Mouse (Mus musculus): ENCODE data around the gene Gm10720. TPM values are rescaled to one million over a fixed set of nuclear protein-coding genes. Genes with fewer than 3 reads are reported as not detected.
A peak's percentile ranks its signal among the peaks of the same experiment; 100 is the strongest.
"Not testable (repeated sequence)": the region's sequence is repeated elsewhere in the genome, so short reads cannot be mapped to it uniquely, and the experiment has no call there.

Gene Gm10720
- total RNA-seq (2021) = not detected
- long read RNA-seq, experiment 1 = 0 reads
- long read RNA-seq, experiment 2 = 0 reads

DNA sequence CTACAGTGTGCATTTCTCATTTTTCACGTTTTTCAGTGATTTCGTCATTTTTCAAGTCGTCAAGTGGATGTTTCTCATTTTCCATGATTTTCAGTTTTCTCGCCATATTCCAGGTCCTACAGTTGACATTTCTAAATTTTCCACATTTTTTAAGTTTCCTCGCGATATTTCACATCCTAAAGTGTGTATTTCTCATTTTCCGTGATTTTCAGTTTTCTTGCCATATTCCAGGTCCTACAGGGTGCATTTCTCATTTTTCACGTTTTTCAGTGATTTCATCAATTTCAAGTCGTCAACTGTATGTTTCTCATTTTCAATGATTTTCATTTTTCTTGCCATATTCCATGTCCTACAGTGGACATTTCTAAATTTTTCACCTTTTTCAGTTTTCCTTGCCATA lies at the start of gene Gm10720:
TSS of gene Gm10720 (plus strand) at position 301 of the 400 bp plus-strand sequence.
- DNase-seq (ENCODE audit: low spot score) = not testable (repeated sequence)

DNA sequence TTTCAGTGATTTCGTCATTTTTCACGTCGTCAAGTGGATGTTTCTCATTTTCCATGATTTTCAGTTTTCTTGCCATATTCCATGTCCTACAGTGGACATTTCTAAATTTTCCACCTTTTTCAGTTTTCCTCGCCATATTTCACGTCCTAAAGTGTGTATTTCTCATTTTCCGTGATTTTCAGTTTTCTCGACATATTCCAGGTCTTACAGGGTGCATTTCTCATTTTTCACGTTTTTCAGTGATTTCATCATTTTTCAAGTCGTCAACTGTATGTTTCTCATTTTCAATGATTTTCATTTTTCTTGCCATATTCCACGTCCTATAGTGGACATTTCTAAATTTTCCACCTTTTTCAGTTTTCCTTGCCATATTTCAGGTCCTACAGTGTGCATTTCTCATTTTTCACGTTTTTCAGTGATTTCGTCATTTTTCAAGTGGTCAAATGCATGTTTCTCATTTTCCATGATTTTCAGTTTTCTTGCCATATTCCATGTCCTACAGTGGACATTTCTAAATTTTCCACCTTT lies 14.9 kb upstream of the Gm10720 start, which contains the start of gene Gm10722:
TSS of gene Gm10722 (plus strand) at position 478 of the 528 bp plus-strand sequence.
- peak; percentile 1 for DNase-seq (ENCODE audit: low spot score)

DNA sequence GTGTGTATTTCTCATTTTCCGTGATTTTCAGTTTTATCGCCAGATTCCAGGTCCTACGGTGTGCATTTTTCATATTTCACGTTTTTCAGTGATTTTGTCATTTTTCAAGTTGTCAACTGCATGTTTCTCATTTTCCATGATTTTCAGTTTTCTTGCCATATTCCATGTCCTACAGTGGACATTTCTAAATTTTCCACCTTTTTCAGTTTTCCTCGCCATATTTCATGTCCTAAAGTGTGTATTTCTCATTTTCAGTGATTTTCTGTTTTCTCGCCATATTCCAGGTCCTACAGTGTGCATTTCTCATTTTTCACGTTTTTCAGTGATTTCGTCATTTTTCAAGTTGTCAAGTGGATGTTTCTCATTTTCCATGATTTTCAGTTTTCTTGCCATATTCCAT lies 14.4 kb upstream of the Gm10720 start:
- peak; percentile 26 for DNase-seq (ENCODE audit: low spot score)

DNA sequence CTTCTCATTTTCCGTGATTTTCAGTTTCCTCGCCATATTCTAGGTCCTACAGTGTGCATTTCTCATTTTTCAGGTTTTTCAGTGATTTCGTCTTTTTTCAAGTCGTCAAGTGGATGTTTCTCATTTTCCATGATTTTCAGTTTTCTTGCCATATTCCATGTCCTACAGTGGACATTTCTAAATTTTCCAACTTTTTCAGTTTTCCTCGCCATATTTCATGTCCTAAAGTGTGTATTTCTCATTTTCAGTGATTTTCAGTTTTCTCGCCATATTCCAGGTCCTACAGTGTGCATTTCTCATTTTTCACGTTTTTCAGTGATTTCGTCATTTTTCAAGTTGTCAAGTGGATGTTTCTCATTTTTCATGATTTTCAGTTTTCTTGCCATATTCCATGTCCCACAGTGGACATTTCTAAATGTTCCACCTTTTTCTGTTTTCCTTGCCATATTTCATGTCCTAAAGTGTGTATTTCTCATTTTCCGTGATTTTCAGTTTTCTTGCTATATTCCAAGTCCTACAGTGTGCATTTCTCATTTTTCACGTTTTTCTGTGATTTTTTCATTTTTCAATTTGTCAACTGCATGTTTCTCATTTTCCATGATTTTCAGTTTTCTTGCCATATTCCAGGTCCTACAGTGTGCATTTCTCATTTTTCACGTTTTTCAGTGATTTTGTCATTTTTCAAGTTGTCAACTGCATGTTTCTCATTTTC lies 13.3 kb upstream of the Gm10720 start:
- peak; percentile 100 for DNase-seq (ENCODE audit: low spot score)

DNA sequence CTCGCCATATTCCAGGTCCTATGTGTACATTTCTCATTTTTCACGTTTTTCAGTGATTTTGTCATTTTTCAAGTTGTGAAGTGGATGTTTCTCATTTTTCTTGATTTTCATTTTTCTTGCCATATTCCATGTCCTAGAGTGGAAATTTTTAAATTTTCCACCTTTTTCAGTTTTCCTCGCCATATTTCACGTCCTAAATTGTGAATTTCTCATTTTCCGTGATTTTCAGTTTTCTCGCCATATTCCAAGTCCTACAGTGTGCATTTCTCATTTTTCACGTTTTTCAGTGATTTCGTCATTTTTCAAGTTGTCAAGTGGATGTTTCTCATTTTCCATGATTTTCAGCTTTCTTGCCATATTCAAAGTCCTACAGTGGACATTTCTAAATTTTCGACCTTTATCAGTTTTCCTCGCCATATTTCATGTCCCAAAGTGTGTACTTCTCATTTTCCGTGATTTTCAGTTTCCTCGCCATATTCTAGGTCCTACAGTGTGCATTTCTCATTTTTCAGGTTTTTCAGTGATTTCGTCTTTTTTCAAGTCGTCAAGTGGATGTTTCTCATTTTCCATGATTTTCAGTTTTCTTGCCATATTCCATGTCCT lies 12.6 kb upstream of the Gm10720 start, which contains the start of gene Gm11168:
TSS of gene Gm11168 (plus strand) at position 553 of the 603 bp plus-strand sequence.
- DNase-seq (ENCODE audit: low spot score) = not testable (repeated sequence)

DNA sequence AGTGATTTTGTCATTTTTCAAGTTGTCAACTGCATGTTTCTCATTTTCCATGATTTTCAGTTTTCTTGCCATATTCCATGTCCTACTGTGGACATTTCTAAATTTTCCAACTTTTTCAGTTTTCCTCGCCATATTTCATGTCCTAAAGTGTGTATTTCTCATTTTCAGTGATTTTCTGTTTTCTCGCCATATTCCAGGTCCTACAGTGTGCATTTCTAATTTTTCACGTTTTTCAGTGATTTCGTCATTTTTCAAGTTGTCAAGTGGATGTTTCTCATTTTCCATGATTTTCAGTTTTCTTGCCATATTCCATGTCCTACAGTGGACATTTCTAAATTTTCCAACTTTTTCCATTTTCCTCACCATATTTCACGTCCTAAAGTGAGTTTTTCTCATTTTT lies 9.3 kb upstream of the Gm10720 start:
- not testable (repeated sequence) for DNase-seq (ENCODE audit: low spot score)

DNA sequence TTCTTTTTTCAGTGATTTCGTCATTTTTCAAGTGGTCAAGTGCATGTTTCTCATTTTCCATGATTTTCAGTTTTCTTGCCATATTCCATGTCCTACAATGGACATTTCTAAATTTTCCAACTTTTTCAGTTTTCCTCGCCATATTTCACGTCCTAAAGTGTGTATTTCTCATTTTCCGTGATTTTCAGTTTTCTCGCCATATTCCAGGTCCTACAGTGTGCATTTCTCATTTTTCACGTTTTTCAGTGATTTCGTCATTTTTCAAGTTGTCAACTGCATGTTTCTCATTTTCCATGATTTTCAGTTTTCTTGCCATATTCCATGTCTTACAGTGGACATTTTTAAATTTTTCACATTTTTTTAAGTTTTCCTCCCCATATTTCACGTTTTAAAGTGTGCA lies 8.8 kb upstream of the Gm10720 start:
- DNase-seq (ENCODE audit: low spot score) = peak; percentile 95

DNA sequence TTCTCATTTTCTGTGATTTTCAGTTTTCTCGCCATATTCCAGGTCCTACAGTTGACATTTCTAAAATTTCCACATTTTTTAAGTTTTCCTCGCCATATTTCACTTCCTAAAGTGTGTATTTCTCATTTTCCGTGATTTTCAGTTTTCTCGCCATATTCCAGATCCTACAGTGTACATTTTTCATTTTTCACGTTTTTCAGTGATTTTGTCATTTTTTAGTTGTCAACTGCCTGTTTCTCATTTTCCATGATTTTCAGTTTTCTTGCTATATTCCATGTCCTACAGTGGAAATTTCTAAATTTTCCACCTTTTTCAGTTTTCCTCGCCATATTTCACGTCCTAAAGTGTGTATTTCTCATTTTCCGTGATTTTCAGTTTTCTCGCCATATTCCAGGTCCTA lies 8.2 kb upstream of the Gm10720 start:
- DNase-seq (ENCODE audit: low spot score) = not testable (repeated sequence)

DNA sequence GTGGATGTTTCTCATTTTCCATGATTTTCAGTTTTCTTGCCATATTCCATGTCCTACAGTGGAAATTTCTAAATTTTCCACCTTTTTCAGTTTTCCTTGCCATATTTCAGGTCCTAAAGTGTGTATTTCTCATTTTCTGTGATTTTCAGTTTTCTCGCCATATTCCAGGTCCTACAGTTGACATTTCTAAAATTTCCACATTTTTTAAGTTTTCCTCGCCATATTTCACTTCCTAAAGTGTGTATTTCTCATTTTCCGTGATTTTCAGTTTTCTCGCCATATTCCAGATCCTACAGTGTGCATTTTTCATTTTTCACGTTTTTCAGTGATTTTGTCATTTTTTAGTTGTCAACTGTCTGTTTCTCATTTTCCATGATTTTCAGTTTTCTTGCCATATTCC lies 6.1 kb upstream of the Gm10720 start:
- not testable (repeated sequence) for DNase-seq (ENCODE audit: low spot score)

DNA sequence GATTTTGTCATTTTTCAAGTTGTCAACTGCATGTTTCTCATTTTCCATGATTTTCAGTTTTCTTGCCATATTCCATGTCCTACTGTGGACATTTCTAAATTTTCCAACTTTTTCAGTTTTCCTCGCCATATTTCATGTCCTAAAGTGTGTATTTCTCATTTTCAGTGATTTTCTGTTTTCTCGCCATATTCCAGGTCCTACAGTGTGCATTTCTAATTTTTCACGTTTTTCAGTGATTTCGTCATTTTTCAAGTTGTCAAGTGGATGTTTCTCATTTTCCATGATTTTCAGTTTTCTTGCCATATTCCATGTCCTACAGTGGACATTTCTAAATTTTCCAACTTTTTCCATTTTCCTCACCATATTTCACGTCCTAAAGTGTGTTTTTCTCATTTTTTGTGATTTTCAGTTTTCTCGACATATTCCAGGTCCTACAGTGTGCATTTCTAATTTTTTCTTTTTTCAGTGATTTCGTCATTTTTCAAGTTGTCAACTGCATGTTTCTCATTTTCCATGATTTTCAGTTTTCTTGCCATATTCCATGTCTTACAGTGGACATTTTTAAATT lies 3.3 kb upstream of the Gm10720 start:
- DNase-seq (ENCODE audit: low spot score) = not testable (repeated sequence)

DNA sequence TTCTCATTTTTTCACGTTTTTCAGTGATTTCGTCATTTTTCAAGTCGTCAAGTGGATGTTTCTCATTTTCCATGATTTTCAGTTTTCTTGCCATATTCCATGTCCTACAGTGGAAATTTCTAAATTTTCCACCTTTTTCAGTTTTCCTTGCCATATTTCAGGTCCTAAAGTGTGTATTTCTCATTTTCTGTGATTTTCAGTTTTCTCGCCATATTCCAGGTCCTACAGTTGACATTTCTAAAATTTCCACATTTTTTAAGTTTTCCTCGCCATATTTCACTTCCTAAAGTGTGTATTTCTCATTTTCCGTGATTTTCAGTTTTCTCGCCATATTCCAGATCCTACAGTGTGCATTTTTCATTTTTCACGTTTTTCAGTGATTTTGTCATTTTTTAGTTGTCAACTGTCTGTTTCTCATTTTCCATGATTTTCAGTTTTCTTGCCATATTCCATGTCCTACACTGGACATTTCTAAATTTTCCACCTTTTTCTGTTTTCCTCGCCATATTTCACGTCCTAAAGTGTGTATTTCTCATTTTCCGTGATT lies 2.6 kb upstream of the Gm10720 start, which contains the start of gene Gm10721:
TSS of gene Gm10721 (plus strand) at position 408 of the 547 bp plus-strand sequence.
- not testable (repeated sequence) for DNase-seq (ENCODE audit: low spot score)

DNA sequence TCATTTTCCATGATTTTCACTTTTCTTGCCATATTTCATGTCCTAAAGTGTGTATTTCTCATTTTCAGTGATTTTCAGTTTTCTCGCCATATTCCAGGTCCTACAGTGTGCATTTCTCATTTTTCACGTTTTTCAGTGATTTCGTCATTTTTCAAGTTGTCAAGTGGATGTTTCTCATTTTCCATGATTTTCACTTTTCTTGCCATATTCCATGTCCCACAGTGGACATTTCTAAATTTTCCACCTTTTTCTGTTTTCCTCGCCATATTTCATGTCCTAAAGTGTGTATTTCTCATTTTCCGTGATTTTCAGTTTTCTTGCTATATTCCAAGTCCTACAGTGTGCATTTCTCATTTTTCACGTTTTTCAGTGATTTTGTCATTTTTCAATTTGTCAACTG lies 442 bp downstream of the Gm10720 start:
- peak; percentile 1 for DNase-seq (ENCODE audit: low spot score)

DNA sequence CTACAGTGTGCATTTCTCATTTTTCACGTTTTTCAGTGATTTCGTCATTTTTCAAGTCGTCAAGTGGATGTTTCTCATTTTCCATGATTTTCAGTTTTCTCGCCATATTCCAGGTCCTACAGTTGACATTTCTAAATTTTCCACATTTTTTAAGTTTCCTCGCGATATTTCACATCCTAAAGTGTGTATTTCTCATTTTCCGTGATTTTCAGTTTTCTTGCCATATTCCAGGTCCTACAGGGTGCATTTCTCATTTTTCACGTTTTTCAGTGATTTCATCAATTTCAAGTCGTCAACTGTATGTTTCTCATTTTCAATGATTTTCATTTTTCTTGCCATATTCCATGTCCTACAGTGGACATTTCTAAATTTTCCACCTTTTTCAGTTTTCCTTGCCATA lies 1.7 kb downstream of the Gm10720 start, which contains the start of gene Gm10719:
TSS of gene Gm10719 (plus strand) at position 301 of the 400 bp plus-strand sequence.
- not testable (repeated sequence) for DNase-seq (ENCODE audit: low spot score)

DNA sequence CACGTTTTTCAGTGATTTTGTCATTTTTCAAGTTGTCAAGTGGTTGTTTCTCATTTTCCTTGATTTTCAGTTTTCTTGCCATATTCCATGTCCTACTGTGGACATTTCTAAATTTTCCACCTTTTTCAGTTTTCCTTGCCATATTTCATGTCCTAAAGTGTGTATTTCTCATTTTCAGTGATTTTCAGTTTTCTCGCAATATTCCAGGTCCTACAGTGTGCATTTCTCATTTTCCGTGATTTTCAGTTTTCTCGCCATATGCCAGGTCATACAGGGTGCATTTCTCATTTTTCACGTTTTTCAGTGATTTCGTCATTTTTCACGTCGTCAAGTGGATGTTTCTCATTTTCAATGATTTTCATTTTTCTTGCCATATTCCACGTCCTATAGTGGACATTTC lies 3.5 kb downstream of the Gm10720 start:
- not testable (repeated sequence) for DNase-seq (ENCODE audit: low spot score)

DNA sequence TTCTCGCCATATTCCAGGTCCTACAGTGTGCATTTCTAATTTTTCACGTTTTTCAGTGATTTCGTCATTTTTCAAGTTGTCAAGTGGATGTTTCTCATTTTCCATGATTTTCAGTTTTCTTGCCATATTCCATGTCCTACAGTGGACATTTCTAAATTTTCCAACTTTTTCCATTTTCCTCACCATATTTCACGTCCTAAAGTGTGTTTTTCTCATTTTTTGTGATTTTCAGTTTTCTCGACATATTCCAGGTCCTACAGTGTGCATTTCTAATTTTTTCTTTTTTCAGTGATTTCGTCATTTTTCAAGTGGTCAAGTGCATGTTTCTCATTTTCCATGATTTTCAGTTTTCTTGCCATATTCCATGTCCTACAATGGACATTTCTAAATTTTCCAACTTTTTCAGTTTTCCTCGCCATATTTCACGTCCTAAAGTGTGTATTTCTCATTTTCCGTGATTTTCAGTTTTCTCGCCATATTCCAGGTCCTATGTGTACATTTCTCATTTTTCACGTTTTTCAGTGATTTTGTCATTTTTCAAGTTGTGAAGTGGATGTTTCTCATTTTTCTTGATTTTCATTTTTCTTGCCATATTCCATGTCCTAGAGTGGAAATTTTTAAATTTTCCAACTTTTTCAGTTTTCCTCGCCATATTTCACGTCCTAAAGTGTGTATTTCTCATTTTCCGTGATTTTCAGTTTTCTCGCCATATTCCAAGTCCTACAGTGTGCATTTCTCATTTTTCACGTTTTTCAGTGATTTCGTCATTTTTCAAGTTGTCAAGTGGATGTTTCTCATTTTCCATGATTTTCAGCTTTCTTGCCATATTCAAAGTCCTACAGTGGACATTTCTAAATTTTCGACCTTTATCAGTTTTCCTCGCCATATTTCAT lies 4.6 kb downstream of the Gm10720 start:
- DNase-seq (ENCODE audit: low spot score) = peak; percentile 67

DNA sequence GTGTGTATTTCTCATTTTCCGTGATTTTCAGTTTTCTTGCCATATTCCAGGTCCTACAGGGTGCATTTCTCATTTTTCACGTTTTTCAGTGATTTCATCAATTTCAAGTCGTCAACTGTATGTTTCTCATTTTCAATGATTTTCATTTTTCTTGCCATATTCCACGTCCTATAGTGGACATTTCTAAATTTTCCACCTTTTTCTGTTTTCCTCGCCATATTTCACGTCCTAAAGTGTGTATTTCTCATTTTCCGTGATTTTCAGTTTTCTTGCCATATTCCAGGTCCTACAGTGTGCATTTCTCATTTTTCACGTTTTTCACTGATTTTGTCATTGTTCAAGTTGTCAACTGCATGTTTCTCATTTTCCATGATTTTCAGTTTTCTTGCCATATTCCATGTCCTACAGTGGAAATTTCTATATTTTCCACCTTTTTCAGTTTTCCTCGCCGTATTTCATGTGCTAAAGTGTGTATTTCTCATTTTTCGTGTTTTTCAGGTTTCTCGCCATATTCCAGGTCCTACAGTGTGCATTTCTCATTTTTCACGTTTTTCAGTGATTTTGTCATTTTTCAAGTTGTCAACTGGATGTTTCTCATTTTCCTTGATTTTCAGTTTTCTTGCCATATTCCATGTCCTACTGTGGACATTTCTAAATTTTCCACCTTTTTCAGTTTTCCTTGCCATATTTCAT lies 7.0 kb downstream of the Gm10720 start:
- DNase-seq (ENCODE audit: low spot score) = peak; percentile 82

DNA sequence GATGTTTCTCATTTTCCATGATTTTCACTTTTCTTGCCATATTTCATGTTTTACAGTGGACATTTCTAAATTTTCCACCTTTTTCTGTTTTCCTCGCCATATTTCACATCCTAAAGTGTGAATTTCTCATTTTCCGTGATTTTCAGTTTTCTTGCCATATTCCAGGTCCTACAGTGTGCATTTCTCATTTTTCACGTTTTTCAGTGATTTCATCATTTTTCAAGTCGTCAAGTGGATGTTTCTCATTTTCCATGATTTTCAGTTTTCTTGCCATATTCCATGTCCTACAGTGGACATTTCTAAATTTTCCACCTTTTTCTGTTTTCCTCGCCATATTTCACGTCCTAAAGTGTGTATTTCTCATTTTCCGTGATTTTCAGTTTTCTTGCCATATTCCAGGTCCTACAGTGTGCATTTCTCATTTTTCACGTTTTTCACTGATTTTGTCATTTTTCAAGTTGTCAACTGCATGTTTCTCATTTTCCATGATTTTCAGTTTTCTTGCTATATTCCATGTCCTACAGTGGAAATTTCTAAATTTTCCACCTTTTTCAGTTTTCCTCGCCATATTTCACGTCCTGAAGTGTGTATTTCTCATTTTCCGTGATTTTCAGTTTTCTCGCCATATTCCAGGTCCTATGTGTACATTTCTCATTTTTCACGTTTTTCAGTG lies 8.0 kb downstream of the Gm10720 start, which contains the start of gene Gm10718:
TSS of gene Gm10718 (plus strand) at position 236 of the 673 bp plus-strand sequence.
- DNase-seq (ENCODE audit: low spot score) = peak; percentile 17

DNA sequence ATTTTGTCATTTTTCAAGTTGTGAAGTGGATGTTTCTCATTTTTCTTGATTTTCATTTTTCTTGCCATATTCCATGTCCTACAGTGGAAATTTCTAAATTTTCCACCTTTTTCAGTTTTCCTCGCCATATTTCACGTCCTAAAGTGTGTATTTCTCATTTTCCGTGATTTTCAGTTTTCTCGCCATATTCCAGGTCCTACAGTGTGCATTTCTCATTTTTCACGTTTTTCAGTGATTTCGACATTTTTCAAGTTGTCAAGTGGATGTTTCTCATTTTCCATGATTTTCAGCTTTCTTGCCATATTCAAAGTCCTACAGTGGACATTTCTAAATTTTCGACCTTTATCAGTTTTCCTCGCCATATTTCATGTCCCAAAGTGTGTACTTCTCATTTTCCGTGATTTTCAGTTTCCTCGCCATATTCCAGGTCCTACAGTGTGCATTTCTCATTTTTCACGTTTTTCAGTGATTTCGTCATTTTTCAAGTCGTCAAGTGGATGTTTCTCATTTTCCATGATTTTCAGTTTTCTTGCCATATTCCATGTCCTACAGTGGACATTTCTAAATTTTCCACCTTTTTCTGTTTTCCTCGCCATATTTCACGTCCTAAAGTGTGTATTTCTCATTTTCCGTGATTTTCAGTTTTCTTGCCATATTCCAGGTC lies 8.7 kb downstream of the Gm10720 start:
- peak; percentile 70 for DNase-seq (ENCODE audit: low spot score)

All from gastrocnemius, adult 18-20 months (tissue).